Mouse (Mus musculus) C2C12 (cell line): ENCODE measurements around the gene Tmem82. TPM values are rescaled to one million over a fixed set of nuclear protein-coding genes. Genes with fewer than 3 reads are reported as not detected.

Experiments
- H3K27me3 ChIP-seq: one replicate; pipeline ENCODE4 v1.6.1; 2011; ENCODE audit not compliant: control insufficient read depth, insufficient read depth, insufficient read length
- H3K36me3 ChIP-seq: one replicate; pipeline ENCODE4 v1.6.1; 2011; ENCODE audit not compliant: control insufficient read depth, insufficient read depth
- H3K4me3 ChIP-seq: one replicate; pipeline ENCODE4 v1.5.1; 2011; ENCODE audit warnings: mild to moderate bottlenecking, control low read depth; ENCODE audit not compliant: poor library complexity, insufficient read depth, severe bottlenecking
- H3K79me2 ChIP-seq: one replicate; pipeline ENCODE4 v1.6.1; 2011; ENCODE audit not compliant: control insufficient read depth, insufficient read depth
- H3K79me3 ChIP-seq: one replicate; pipeline ENCODE4 v1.6.1; 2011; ENCODE audit warnings: low read depth, control low read depth
- H3ac ChIP-seq: one replicate; pipeline ENCODE3; 2011; ENCODE audit warnings: low read depth; ENCODE audit not compliant: control insufficient read depth, insufficient read length
- CEBPB ChIP-seq: IDR thresholded peaks from one replicate; pipeline ENCODE4 v1.6.1; 2011; ENCODE audit warnings: low read depth, mild to moderate bottlenecking, control low read depth, moderate library complexity
- CTCF ChIP-seq: IDR thresholded peaks from one replicate; pipeline ENCODE4 v1.5.1; 2011; ENCODE audit not compliant: control insufficient read depth, insufficient read depth, insufficient read length
- FOSL1 ChIP-seq: IDR thresholded peaks from one replicate; pipeline ENCODE4 v1.8.0; 2011; ENCODE audit warnings: mild to moderate bottlenecking, low read length; ENCODE audit not compliant: poor library complexity, insufficient read depth, severe bottlenecking
- MAX ChIP-seq: IDR thresholded peaks from one replicate; pipeline ENCODE4 v1.6.1; 2011; ENCODE audit warnings: mild to moderate bottlenecking, control low read depth
- MYOD1 ChIP-seq: IDR thresholded peaks from one replicate; pipeline ENCODE4 v1.6.1; 2011; ENCODE audit warnings: low read depth; ENCODE audit not compliant: control insufficient read depth, insufficient read length
- MYOG ChIP-seq: IDR thresholded peaks from one replicate; pipeline ENCODE4 v1.6.1; 2011; ENCODE audit not compliant: control insufficient read depth, insufficient read length; ENCODE audit errors: extremely low read depth
- USF1 ChIP-seq: IDR thresholded peaks from one replicate; pipeline ENCODE4 v1.6.1; 2011; ENCODE audit warnings: low read depth, mild to moderate bottlenecking, control low read depth, moderate library complexity
- long read RNA-seq, 2 experiments: library from polyadenylated mRNA; unstranded; transcript quantifications; one replicate each; pipeline ENCODE4 v2.0.0; 2019 to 2020
- polyA plus RNA-seq: library from polyadenylated mRNA; unstranded; fragments of >200 nt; fragmentation: generic; extraction: Trizol; gene quantifications from one replicate; pipeline ENCODE4 v1.2.1, GENCODE M21; 2012; ENCODE audit warnings: missing spikeins

The Tmem82 gene
- not detected for polyA plus RNA-seq
- long read RNA-seq, experiment 1: 0 reads
- long read RNA-seq, experiment 2: 0 reads

DNA sequence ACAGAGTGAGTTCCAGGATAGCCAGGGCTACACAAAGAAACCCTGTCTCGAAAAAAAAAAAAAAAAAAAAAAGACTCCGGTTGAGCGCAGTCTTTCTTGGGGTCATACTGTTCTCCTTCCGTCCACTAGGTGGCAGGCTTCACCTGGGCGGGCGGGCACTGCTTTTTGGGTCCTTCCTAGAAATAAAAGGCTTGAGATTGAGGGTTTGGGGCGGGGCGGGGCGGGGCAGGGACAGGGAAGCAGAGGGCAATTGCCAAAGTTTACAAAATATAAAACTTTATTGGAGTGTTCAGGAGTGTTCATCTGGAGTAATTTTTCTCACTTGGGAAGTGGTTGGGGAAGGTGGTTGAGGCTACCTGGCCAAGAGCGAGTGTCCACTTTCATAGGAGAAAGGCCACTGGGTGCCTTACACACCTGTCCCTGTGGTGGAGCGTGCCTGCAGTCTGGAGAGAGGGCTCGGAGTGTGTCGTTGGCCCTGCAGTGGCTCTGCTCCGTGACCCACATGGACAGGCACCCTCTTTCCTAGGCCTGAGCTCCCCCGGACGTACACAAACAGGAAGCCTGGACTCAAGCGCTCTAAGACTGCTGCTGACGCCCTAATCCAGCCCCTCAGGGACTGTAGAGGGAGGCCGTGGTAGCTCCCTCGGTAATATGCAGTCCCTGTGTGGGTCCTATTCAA, at the start of gene Tmem82:
Gene Tmem82, minus strand, starts transcription at position 69 of the 679 bp plus-strand sequence.
- no peaks in the 10 kb centered on the region for H3K79me2 ChIP-seq
- H3K36me3 ChIP-seq: no peaks in the 10 kb centered on the region
- no peaks in the 10 kb centered on the region for H3K79me3 ChIP-seq
- no peak within 1 kb of the TSS for H3ac ChIP-seq
- TF ChIP-seq MYOG (no peak), USF1 (no peak), MAX (no peak), CEBPB (no peak)
- H3K27me3 ChIP-seq: no peaks in the 10 kb centered on the region
- no peak within 1 kb of the TSS for H3K4me3 ChIP-seq

DNA sequence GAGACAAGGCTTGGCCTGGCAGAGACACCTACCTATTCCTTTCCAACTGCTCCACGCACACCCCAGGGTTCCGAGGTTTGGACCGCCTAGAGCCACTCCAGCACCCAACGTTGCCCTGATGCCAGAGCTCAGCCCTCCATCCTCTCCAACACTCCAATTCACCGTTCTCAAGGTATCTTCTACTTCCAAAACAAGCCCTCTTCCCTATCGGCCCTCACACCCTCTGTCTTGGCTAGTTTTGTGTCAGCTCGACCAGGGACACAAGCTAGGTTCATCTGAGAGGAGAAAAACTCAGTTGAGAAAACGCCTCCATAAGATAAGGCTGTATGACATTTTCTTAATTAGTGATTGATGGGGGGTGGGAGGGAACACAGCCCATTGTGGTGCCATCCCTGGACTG, 46.4 kb upstream of the Tmem82 start, which contains the start of gene Plekhm2:
Gene Plekhm2, minus strand, starts transcription at position 101 of the 400 bp plus-strand sequence.
- no peaks in the 10 kb centered on the region for H3K27me3 ChIP-seq
- no peak for TF ChIP-seq MYOD1
- no peak for TF ChIP-seq MAX
- TF ChIP-seq CTCF: no peak
- TF ChIP-seq USF1: no peak
- TF ChIP-seq FOSL1: no peak
- no peak for TF ChIP-seq CEBPB
- no peak for TF ChIP-seq MYOG

GRCm38 (mm10) chr4:141664011-141664745, 45.7 kb upstream of the Tmem82 start:
- Histone ChIP-seq H3K27me3 (no peaks in the 10 kb centered on the region), H3K36me3 (no peaks in the 10 kb centered on the region), H3K79me3 (peaks cover 7% of the 10 kb centered on the region), H3K4me3 (peak overlapping the region; percentile 48), H3K79me2 (peaks cover 14% of the 10 kb centered on the region), H3ac (peak overlapping the region; percentile 96)
- TF ChIP-seq MYOG (no peak), FOSL1 (no peak), MYOD1 (no peak), USF1 (no peak)

More for the DNA sequence above, 46.4 kb upstream of the Tmem82 start, which contains the start of gene Plekhm2:
- Histone ChIP-seq H3K79me3 (peaks cover 7% of the 10 kb centered on the region), H3K79me2 (peaks cover 14% of the 10 kb centered on the region), H3ac (peak within 1 kb of the TSS; percentile 96), H3K36me3 (no peaks in the 10 kb centered on the region), H3K4me3 (peak within 1 kb of the TSS; percentile 48)

- Histone ChIP-seq H3K4me3 (peak overlapping the region; percentile 48), H3K27me3 (no peaks in the 10 kb centered on the region), H3ac (peak overlapping the region; percentile 96), H3K79me2 (peaks cover 14% of the 10 kb centered on the region), H3K79me3 (peaks cover 7% of the 10 kb centered on the region), H3K36me3 (no peaks in the 10 kb centered on the region)
- TF ChIP-seq CEBPB (no peak), MAX (no peak), CTCF (no peak), FOSL1 (no peak), MYOD1 (no peak), USF1 (no peak), MYOG (no peak)
These were observed 44.9 kb upstream of the Tmem82 start for GRCm38 (mm10) chr4:141663122-141663931.

- TF ChIP-seq FOSL1: no peak
- TF ChIP-seq CTCF: no peak
- TF ChIP-seq MYOD1: no peak
- TF ChIP-seq CEBPB: no peak
- TF ChIP-seq MYOG: no peak
- TF ChIP-seq USF1: no peak
- no peak for TF ChIP-seq MAX
- H3K4me3 ChIP-seq: no peak overlapping the region
- no peak overlapping the region for H3ac ChIP-seq
- H3K79me2 ChIP-seq: peaks cover 14% of the 10 kb centered on the region
- no peaks in the 10 kb centered on the region for H3K36me3 ChIP-seq
- H3K79me3 ChIP-seq: peaks cover 7% of the 10 kb centered on the region
- no peaks in the 10 kb centered on the region for H3K27me3 ChIP-seq
These were observed 42.5 kb upstream of the Tmem82 start for GRCm38 (mm10) chr4:141660884-141661283.
